Mouse (Mus musculus): ENCODE results near the gene Stra6.

- TF ChIP-seq CTCF (IDR thresholded peaks at IDR 0.05; ENCODE audit: insufficient read depth, low read length) (no peak), POLR2A (IDR thresholded peaks at IDR 0.05; ENCODE audit: borderline replicate concordance, extremely low read depth, low read depth, low read length) (no peak)
Observed at GRCm38 (mm10) chr9:58145417-58145816, 81.8 kb downstream of the Stra6 start.
